Mouse (Mus musculus): Measurements from ENCODE around the gene Bcl2l12. TPM values are rescaled to one million over a fixed set of nuclear protein-coding genes. Genes with fewer than 3 reads are reported as not detected.

Gene Bcl2l12
- polyA plus RNA-seq, 1 experiment from 2014 or later: 83.2 TPM

DNA sequence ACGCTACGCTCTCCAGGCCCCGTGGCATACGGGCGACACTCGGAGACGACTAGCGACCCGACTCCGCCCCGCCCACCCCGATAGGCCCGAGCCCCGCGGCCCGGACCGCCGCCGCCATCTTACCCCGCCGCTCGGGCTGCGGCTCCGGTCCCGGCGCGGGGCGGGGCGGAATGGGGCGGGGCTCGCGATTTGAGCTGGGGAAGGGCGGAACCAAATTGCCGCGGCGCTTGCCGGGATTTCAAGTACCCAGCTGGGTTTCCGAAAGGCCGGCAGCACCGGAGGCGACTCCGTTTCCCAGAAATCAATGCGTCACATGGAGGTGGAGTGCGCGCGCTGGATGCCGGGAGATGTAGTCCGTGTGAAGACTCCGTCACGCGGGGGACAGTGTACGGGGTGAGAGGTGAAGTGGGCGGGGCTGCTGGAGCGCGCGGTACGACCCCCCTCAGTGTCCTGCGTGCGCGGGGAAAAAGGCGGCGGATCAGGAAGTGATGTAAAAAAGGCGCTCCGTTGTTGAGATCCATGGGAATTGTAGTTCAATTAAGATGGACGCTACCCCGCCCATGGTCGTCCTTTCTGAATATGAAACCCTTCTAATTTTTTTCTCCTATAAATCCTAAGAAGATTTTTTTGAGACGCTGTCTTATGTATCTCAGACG, 17.6 kb upstream of the Bcl2l12 start, which contains the start of gene Scaf1:
TSS of gene Scaf1 (minus strand) at position 407 of the 656 bp plus-strand sequence.
- under 1% methylated on average over 69 of the region's 69 CpGs for WGBS
- ATAC-seq (ENCODE audit: insufficient number of reproducible peaks, insufficient read depth, low FRiP score, low TSS enrichment, low read depth): peak; percentile 91
- H3K27me3 ChIP-seq: no peaks in the 10 kb centered on the region
- peak within 1 kb of the TSS; percentile 95 for H3K27ac ChIP-seq
- peak within 1 kb of the TSS; percentile 90 for H3K4me3 ChIP-seq
- H3K9ac ChIP-seq: peak within 1 kb of the TSS; percentile 97
- H3K36me3 ChIP-seq: peaks cover 29% of the 10 kb centered on the region
- H3K9me3 ChIP-seq: no peaks in the 10 kb centered on the region
- H3K4me2 ChIP-seq: peak within 1 kb of the TSS; percentile 90
- peaks cover 29% of the 10 kb centered on the region for H3K4me1 ChIP-seq

DNA sequence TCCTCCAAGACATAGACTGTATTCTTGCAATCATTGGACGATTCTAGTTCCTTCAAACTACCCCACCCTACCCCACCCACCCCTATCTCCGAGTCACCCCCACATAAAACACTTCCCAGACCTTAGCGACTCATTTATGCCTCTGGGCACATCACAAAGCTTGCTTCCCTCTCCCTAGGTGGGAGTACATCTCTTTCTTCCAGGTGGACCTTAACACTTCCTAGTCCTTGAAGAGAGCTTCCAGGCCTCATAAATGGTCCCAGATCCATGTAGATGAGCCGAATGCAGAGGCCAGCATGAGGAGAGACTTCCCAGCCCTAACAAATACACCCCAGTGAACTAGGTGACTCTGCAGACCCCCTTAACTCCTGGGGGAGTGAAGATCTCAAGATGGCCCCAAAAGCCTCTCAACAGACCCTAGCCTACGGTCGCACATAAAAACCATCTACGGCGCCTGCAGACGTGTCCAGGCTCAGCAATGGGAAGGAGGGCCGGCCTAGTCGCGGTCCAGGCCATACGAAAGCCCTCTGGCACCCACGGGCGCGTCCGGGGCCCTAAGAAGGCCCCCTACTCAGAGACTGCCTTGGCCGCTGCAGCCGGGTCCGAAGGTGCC, 16.9 kb upstream of the Bcl2l12 start:
- H3K9ac ChIP-seq: peak overlapping the region; percentile 97
- ATAC-seq (ENCODE audit: insufficient number of reproducible peaks, insufficient read depth, low FRiP score, low TSS enrichment, low read depth): no peak
- no peaks in the 10 kb centered on the region for H3K27me3 ChIP-seq
- H3K36me3 ChIP-seq: peaks cover 34% of the 10 kb centered on the region
- peak overlapping the region; percentile 95 for H3K27ac ChIP-seq
- peak overlapping the region; percentile 80 for H3K4me2 ChIP-seq
- 1% methylated on average over 20 of the region's 20 CpGs for WGBS
- peaks cover 29% of the 10 kb centered on the region for H3K4me1 ChIP-seq
- H3K9me3 ChIP-seq: no peaks in the 10 kb centered on the region
- H3K4me3 ChIP-seq: peak overlapping the region; percentile 90

DNA sequence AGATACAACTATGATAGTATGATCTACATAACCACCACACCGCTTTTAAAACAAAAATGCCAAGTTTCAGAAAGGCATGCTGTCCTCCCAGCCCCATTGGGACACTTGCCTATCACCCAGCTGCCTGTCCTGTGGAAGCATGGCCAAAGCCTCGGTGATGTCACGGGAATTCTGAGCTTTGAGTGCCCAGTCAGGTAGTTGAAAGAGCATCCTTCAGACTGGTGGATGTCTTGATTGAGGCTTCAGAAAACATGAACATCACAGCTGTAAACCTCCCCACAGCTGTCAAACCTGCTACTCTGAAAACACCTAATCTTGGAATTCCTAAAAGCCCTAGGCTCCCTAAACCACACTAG, 15.6 kb upstream of the Bcl2l12 start:
- no peak overlapping the region for H3K27ac ChIP-seq
- no peak for ATAC-seq (ENCODE audit: insufficient number of reproducible peaks, insufficient read depth, low FRiP score, low TSS enrichment, low read depth)
- 95% methylated on average over 3 of the region's 3 CpGs for WGBS
- no peaks in the 10 kb centered on the region for H3K27me3 ChIP-seq
- peak overlapping the region; percentile 37; the same call in 1 of the 2 replicates for H3K9ac ChIP-seq
- H3K36me3 ChIP-seq: peaks cover 48% of the 10 kb centered on the region
- no peak overlapping the region; the same call in 1 of the 2 replicates for H3K4me3 ChIP-seq
- peaks cover 26% of the 10 kb centered on the region for H3K4me1 ChIP-seq
- no peaks in the 10 kb centered on the region for H3K9me3 ChIP-seq
- H3K4me2 ChIP-seq: no peak overlapping the region

DNA sequence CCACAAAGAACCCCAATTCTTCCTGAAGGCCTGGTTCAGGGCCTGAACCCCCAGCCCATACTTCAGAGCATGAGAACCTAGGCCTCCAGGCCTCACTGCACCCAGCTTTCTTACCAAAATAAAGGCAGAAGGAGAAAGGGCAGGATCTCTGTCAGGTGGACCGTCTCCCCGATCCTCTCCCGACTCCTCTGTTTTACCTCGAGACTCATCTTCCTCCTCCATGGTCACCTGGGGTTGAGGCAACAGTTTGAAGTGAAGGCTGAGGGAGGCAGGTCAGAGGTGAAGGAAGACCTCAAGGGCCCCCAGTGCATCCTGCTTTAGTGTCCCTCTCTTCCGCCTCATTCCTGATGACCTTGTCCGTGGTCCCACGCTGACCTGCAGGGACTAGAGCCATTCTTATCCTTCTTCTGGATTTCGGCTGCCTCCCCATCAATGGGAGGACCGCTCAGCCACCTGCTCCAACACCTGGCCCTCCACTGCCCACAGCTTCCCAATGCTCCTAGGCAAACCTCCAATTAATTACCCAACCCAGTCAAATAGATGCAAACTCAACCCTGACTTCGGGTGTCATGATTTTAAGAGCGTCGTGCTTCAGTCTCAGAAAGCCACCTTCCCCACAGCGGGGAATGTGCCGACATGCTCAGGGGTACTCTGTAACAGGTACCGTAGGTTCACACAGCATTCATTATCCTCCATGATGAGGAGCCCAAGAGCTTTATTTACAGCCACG, 15.0 kb upstream of the Bcl2l12 start:
- Histone ChIP-seq H3K4me3 (no peak overlapping the region), H3K9ac (no peak overlapping the region), H3K36me3 (peaks cover 53% of the 10 kb centered on the region), H3K4me1 (peaks cover 21% of the 10 kb centered on the region), H3K27me3 (no peaks in the 10 kb centered on the region), H3K4me2 (no peak overlapping the region), H3K9me3 (no peaks in the 10 kb centered on the region), H3K27ac (no peak overlapping the region)
- 95% methylated on average over 16 of the region's 16 CpGs for WGBS
- ATAC-seq (ENCODE audit: insufficient number of reproducible peaks, insufficient read depth, low FRiP score, low TSS enrichment, low read depth): no peak

DNA sequence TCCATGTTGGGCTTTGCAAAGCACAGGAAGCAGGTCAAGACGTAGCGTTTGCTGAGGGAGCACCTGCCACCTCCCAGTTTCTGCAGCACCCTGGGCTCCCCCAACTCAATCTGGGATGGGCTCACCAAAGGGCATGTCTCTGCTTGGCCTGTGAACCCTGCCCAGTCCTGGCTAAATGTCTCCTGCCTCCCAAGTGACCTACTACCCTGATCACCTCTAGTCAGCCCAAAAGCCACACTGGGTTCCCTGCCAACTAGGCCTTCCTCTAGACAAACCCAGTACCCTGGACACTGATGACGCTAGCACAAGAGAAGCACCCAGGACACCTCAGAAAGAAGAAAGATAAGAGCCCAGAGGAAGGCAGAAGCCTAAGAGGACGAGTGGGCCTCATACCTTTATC, 14.3 kb upstream of the Bcl2l12 start:
- no peak overlapping the region for H3K4me2 ChIP-seq

DNA sequence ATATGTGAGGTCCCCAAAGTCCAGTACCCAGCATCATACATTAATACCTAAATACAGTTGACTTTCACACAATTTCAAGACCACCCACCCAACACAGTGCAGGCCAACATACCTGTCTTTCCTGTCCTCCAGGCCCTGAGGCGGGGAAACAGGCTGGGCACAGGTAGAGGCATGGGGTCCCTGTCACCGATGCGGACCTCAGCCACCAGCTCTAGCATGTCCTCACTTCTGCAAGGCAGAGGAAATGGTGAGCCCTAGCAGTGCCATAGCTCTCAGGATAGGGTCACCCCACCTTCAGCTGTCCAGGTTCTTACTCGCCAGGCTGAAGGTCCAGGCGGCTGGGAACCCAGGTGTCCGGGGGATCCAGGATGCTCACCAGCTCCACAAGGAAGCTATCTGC, 13.5 kb upstream of the Bcl2l12 start:
- no peak for ATAC-seq (ENCODE audit: insufficient number of reproducible peaks, insufficient read depth, low FRiP score, low TSS enrichment, low read depth)
- WGBS: 96% methylated on average over 6 of the region's 6 CpGs
- Histone ChIP-seq H3K4me1 (peaks cover 15% of the 10 kb centered on the region), H3K9ac (no peak overlapping the region), H3K4me3 (no peak overlapping the region), H3K4me2 (no peak overlapping the region), H3K27me3 (no peaks in the 10 kb centered on the region), H3K27ac (no peak overlapping the region), H3K36me3 (peaks cover 68% of the 10 kb centered on the region), H3K9me3 (no peaks in the 10 kb centered on the region)

More for the DNA sequence above, 14.3 kb upstream of the Bcl2l12 start:
- ATAC-seq (ENCODE audit: insufficient number of reproducible peaks, insufficient read depth, low FRiP score, low TSS enrichment, low read depth): no peak
- no peaks in the 10 kb centered on the region for H3K9me3 ChIP-seq
- H3K36me3 ChIP-seq: peaks cover 60% of the 10 kb centered on the region
- no peak overlapping the region for H3K9ac ChIP-seq
- 86% methylated on average over 4 of the region's 4 CpGs for WGBS
- no peak overlapping the region for H3K4me3 ChIP-seq
- H3K4me1 ChIP-seq: peaks cover 15% of the 10 kb centered on the region
- no peak overlapping the region for H3K27ac ChIP-seq
- no peaks in the 10 kb centered on the region for H3K27me3 ChIP-seq

DNA sequence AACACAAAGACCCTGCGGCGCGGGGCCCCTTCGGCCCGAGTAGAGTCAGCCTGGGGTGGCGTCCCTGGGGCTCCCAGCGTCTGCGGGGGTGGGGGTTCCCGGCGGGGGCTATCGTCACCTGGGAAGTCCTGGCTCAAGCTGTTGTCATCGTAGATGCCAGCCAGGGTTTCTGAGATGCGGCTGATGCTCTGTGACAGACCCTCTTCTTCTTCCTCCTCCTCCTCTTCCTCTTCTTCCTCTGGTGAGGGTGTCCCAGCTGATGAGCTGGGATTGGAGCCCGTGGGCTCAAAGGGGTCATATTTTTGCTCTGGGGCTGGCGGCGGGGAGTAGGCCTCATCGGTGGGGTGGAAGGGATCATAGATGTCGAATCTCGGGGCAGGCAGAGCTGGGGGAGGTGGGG, 9.9 kb upstream of the Bcl2l12 start:
- H3K9ac ChIP-seq: no peak overlapping the region

DNA sequence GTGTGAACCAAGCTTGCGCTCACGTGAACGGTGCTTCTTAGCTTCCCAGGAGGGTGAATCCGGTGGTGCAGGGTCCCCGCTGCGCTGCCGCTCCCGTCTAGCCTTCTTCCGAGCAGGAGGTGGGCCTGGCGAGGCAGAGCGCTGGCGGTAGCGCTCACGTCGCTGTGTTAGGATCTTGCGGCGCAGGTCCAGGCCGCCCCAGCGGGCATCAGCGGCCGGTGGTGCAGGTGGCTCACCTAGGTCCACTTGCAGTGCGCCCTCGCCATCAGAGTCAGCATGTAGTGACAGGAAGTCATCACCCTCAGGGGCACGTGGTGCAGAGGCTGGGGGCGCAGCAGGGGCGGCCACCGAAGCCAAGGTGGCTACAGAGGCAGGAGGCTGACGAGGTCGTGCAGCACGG, 9.3 kb upstream of the Bcl2l12 start:
- Histone ChIP-seq H3K4me3 (no peak overlapping the region), H3K27me3 (no peaks in the 10 kb centered on the region), H3K9ac (no peak overlapping the region), H3K4me1 (no peaks in the 10 kb centered on the region), H3K27ac (no peak overlapping the region), H3K9me3 (no peaks in the 10 kb centered on the region), H3K4me2 (no peak overlapping the region), H3K36me3 (peaks cover 96% of the 10 kb centered on the region)
- no peak for ATAC-seq (ENCODE audit: insufficient number of reproducible peaks, insufficient read depth, low FRiP score, low TSS enrichment, low read depth)
- WGBS: 94% methylated on average over 30 of the region's 30 CpGs

More for the DNA sequence above, 9.9 kb upstream of the Bcl2l12 start:
- Histone ChIP-seq H3K9me3 (no peaks in the 10 kb centered on the region), H3K36me3 (peaks cover 96% of the 10 kb centered on the region), H3K4me2 (no peak overlapping the region), H3K4me3 (no peak overlapping the region), H3K27ac (no peak overlapping the region), H3K27me3 (no peaks in the 10 kb centered on the region), H3K4me1 (no peaks in the 10 kb centered on the region)
- no peak for ATAC-seq (ENCODE audit: insufficient number of reproducible peaks, insufficient read depth, low FRiP score, low TSS enrichment, low read depth)
- 94% methylated on average over 19 of the region's 19 CpGs for WGBS

DNA sequence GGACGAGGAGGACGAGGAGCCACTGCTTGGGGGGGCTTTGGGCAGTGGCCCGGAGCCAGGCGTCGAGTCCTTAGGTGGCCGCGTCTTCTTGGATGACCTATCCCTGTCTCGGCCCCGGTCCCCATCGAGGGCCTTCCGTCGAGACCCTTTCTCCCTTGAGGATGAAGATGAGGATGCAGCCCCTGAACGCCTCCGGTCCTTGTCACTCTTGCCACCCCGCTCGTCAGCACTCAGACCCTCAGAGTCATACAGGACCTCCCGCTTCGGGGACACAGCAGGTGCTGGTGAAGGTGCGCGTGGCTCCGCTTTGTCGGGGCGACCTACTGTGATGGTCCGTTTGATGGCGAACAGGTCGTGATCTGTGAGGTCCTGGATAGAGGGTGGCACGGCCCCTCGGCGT, 8.6 kb upstream of the Bcl2l12 start:
- Histone ChIP-seq H3K9me3 (no peaks in the 10 kb centered on the region), H3K4me2 (no peak overlapping the region), H3K27ac (no peak overlapping the region), H3K27me3 (no peaks in the 10 kb centered on the region), H3K36me3 (peaks cover 96% of the 10 kb centered on the region), H3K9ac (no peak overlapping the region), H3K4me1 (no peaks in the 10 kb centered on the region), H3K4me3 (no peak overlapping the region)
- no peak for ATAC-seq (ENCODE audit: insufficient number of reproducible peaks, insufficient read depth, low FRiP score, low TSS enrichment, low read depth)
- 96% methylated on average over 29 of the region's 29 CpGs for WGBS

DNA sequence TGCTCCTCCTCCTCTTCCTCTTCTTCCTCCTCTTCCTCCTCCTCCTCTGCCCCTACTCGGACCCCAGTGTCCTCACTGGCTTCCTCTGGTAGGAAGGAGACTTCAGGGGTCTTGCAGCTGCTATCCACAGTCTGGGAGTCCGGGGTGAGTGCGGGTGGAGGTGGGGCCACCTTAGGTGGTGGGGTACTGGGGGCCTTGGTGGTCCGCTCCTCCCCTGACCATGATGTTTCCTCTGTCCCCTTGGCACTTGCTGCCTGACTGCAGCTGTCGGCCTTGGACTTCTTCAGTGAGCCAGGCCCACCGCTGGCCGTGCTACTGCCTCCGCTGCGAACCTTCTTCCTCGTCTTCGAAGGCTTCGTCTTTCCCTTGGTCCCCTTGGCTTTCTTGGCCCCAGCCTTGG, 8.0 kb upstream of the Bcl2l12 start:
- no peaks in the 10 kb centered on the region for H3K27me3 ChIP-seq
- no peak overlapping the region for H3K27ac ChIP-seq
- no peaks in the 10 kb centered on the region for H3K9me3 ChIP-seq
- ATAC-seq (ENCODE audit: insufficient number of reproducible peaks, insufficient read depth, low FRiP score, low TSS enrichment, low read depth): no peak
- H3K4me3 ChIP-seq: no peak overlapping the region
- peaks cover 96% of the 10 kb centered on the region for H3K36me3 ChIP-seq
- no peak overlapping the region for H3K9ac ChIP-seq
- no peak overlapping the region for H3K4me2 ChIP-seq
- 91% methylated on average over 12 of the region's 12 CpGs for WGBS
- no peaks in the 10 kb centered on the region for H3K4me1 ChIP-seq

DNA sequence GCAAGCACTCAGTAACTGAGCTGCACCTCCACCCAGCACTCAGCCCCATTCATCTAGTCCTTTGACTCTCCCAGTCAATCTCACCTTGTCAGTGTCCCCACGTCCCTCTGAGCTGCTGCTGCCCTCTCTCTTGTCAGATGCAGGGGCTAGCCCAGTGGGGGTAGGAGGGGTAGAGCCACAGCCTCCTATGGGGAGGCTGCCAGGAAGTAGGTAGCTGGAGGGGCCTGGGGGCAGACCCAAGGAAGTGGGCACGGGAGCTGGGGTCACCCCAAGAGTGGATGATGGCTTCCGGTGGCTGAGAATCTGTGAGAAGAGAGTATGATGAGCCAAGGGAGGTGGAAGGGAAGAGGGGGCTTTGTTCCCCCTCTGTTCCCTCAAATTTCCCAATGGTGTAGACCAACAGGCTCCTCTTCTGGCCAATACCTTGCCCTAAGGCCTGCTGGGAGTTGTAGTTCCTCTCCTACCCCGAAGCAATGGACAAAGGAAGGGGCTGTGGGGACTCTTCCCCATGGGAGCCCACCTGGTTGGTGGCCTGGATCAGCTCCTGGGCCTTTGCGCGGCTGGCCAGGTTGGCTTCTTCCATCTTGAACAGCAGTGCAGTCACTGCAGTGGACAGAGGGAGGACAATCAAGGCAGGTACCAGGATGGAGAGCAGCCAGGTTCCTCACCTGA, 6.9 kb upstream of the Bcl2l12 start:
- Histone ChIP-seq H3K27me3 (no peaks in the 10 kb centered on the region), H3K4me1 (no peaks in the 10 kb centered on the region), H3K36me3 (peaks cover 98% of the 10 kb centered on the region), H3K9me3 (no peaks in the 10 kb centered on the region), H3K9ac (peak overlapping the region; percentile 47; the same call in 1 of the 2 replicates), H3K27ac (0 out of 2 replicates have a peak overlapping the region, but pooled peaks have one; percentile 16), H3K4me2 (no peak overlapping the region), H3K4me3 (no peak overlapping the region)
- 90% methylated on average over 6 of the region's 6 CpGs for WGBS
- no peak for ATAC-seq (ENCODE audit: insufficient number of reproducible peaks, insufficient read depth, low FRiP score, low TSS enrichment, low read depth)

All from embryonic facial prominence, embryonic 13.5 days (tissue).